Mouse (Mus musculus) hindbrain, embryonic 11.5 days (tissue): ENCODE measurements around the gene Grk6. TPM values are rescaled to one million over a fixed set of nuclear protein-coding genes. Genes with fewer than 3 reads are reported as not detected.

ENCODE experiments used
- ATAC-seq: fragments of 200-750 bp; cut with Nextera tagmentation; 2 replicates; pipeline ENCODE4 v1.8.0; 2017; ENCODE audit warnings: mild to moderate bottlenecking, moderate TSS enrichment, moderate library complexity; ENCODE audit not compliant: low FRiP score
- DNase-seq: peaks from one replicate; pipeline ENCODE4 v3.0.0-alpha.2; 2015; ENCODE audit warnings: low spot score
- H3K27ac ChIP-seq: fragments of 300-500 bp; sonication (generic); 2 replicates; pipeline ENCODE4 v1.5.1; 2014; ENCODE audit warnings: mild to moderate bottlenecking, low read depth, low read length
- H3K27me3 ChIP-seq: fragments of 300-500 bp; sonication (generic); 2 replicates; pipeline ENCODE4 v1.6.1; 2014; ENCODE audit warnings: mild to moderate bottlenecking, low read length, moderate library complexity, mixed read lengths; ENCODE audit not compliant: control insufficient read depth, insufficient read depth
- H3K36me3 ChIP-seq: fragments of 300-500 bp; sonication (generic); 2 replicates; pipeline ENCODE4 v1.6.1; 2014; ENCODE audit warnings: mild to moderate bottlenecking, low read length, moderate library complexity, mixed read lengths; ENCODE audit not compliant: control insufficient read depth, insufficient read depth
- H3K4me1 ChIP-seq: fragments of 300-500 bp; sonication (generic); replicated peaks from 2 replicates; pipeline ENCODE4 v1.6.1; 2014; ENCODE audit warnings: low read length, mixed read lengths; ENCODE audit not compliant: control insufficient read depth, insufficient read depth
- H3K4me2 ChIP-seq: fragments of 300-500 bp; sonication (generic); replicated peaks from 2 replicates; pipeline ENCODE4 v1.6.1; 2014; ENCODE audit warnings: mild to moderate bottlenecking, low read depth, low read length
- H3K4me3 ChIP-seq: fragments of 300-500 bp; sonication (generic); 2 replicates; pipeline ENCODE4 v1.5.1; 2014; ENCODE audit warnings: low read depth, low read length
- H3K9ac ChIP-seq: fragments of 300-500 bp; sonication (generic); 2 replicates; pipeline ENCODE4 v1.6.1; 2014; ENCODE audit warnings: low read depth, low read length
- H3K9me3 ChIP-seq: fragments of 300-500 bp; sonication (generic); 2 replicates; pipeline ENCODE4 v1.6.1; 2016; ENCODE audit warnings: low read length; ENCODE audit not compliant: control insufficient read depth
- WGBS: fragments of 180-500 bp; shearing (Covaris S2); extraction: QIAGEN DNeasy Blood & Tissue Kit; methylation state at CpG from one replicate; pipeline ENCODE4 v1.1.7; 2014; 5-methylcytosine and 5-hydroxymethylcytosine counted together
- polyA plus RNA-seq: library from polyadenylated mRNA; unstranded; fragments of >200 nt; fragmentation: Nextera tagmentation; extraction: Ambion mirVana; gene quantifications from 2 replicates; pipeline ENCODE4 v1.2.1, GENCODE M21; 2014

The Grk6 gene
- polyA plus RNA-seq, 1 experiment from 2014 or later, result 37.6 TPM

GRCm38 (mm10) chr13:55494883-55495621 lies 50.2 kb downstream of the Grk6 start:
- Histone ChIP-seq H3K27ac (no peak overlapping the region), H3K27me3 (no peaks in the 10 kb centered on the region), H3K9ac (no peak overlapping the region), H3K36me3 (no peaks in the 10 kb centered on the region), H3K9me3 (no peaks in the 10 kb centered on the region), H3K4me3 (no peak overlapping the region), H3K4me2 (no peak overlapping the region), H3K4me1 (peaks cover 9% of the 10 kb centered on the region; the same call in 1 of the 2 replicates)
- no peak for ATAC-seq
- 28% methylated on average over 18 of the region's 18 CpGs for WGBS
- DNase-seq, result no peak

DNA sequence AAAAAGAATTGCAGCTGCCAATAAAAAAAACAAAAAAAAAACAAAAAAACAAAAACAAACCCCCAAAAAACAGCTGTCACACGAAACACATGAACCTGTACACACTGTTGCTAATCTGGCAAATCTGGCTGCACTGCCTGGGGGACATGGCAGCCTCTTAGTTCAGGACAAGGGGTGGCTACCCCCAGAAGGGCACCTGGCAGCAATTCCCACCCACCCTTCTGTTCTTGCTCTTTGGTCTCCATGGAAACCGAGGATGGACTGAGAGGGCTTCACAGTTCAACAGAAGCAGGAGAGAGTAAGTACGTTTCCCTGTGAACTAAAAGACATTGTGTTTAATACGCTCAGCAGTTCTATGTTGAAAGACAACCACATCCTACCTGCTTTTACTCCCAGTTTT lies 50.8 kb downstream of the Grk6 start:
- no peak overlapping the region for H3K9ac ChIP-seq
- no peak for ATAC-seq
- WGBS, result 24% methylated on average over 4 of the region's 4 CpGs
- no peak for DNase-seq
- no peaks in the 10 kb centered on the region for H3K36me3 ChIP-seq
- no peak overlapping the region for H3K4me3 ChIP-seq
- H3K27ac ChIP-seq, result no peak overlapping the region
- H3K27me3 ChIP-seq, result no peaks in the 10 kb centered on the region
- H3K9me3 ChIP-seq, result no peaks in the 10 kb centered on the region
- no peak overlapping the region for H3K4me2 ChIP-seq
- peaks cover 9% of the 10 kb centered on the region; the same call in 1 of the 2 replicates for H3K4me1 ChIP-seq

- 83% methylated on average over 6 of the region's 6 CpGs for WGBS
- no peaks in the 10 kb centered on the region for H3K9me3 ChIP-seq
- no peaks in the 10 kb centered on the region for H3K27me3 ChIP-seq
- no peak overlapping the region for H3K9ac ChIP-seq
- H3K4me1 ChIP-seq, result peaks cover 9% of the 10 kb centered on the region; the same call in 1 of the 2 replicates
- ATAC-seq (no peak), DNase-seq (no peak)
- no peak overlapping the region for H3K4me3 ChIP-seq
- H3K4me2 ChIP-seq, result no peak overlapping the region
- no peak overlapping the region for H3K27ac ChIP-seq
- no peaks in the 10 kb centered on the region for H3K36me3 ChIP-seq
Measured at GRCm38 (mm10) chr13:55496661-55497060, 51.8 kb downstream of the Grk6 start.

DNA sequence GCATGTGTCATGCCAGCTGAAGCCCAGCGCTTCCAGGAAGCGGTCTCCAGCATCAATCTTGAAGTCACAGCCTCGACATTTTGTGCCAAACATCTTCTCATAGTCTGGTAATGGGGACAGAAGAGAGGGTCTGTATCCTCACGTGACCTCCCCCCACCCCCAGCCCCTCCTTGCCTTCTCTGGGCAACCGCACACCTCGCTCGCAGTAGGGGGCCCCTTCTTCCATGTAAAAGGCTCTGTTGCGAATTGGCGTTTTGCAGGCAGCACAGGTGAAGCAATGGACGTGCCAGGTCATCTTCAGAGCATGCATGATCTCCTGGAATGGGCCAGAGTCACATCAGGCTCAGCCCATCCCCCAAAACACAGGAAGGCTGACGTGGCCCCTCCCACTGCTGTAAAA lies 54.0 kb downstream of the Grk6 start:
- no peak for DNase-seq
- no peak overlapping the region for H3K9ac ChIP-seq
- H3K27me3 ChIP-seq, result no peaks in the 10 kb centered on the region
- 55% methylated on average over 11 of the region's 11 CpGs for WGBS
- H3K36me3 ChIP-seq, result 0 out of 2 replicates have a peak, but pooled peaks cover 5% of the 10 kb centered on the region
- H3K4me2 ChIP-seq, result no peak overlapping the region
- H3K27ac ChIP-seq, result no peak overlapping the region
- H3K9me3 ChIP-seq, result no peaks in the 10 kb centered on the region
- no peak for ATAC-seq
- H3K4me3 ChIP-seq, result no peak overlapping the region
- H3K4me1 ChIP-seq, result peaks cover 9% of the 10 kb centered on the region; the same call in 1 of the 2 replicates

GRCm38 (mm10) chr13:55500575-55500974 lies 55.7 kb downstream of the Grk6 start:
- Histone ChIP-seq H3K4me1 (peaks cover 8% of the 10 kb centered on the region; the same call in 1 of the 2 replicates), H3K36me3 (peaks cover 7% of the 10 kb centered on the region; the same call in 1 of the 2 replicates), H3K27ac (no peak overlapping the region), H3K9me3 (no peaks in the 10 kb centered on the region), H3K9ac (no peak overlapping the region), H3K4me2 (no peak overlapping the region), H3K27me3 (no peaks in the 10 kb centered on the region), H3K4me3 (no peak overlapping the region)
- WGBS, result 83% methylated on average over 10 of the region's 10 CpGs
- DNase-seq (no peak), ATAC-seq (no peak)

DNA sequence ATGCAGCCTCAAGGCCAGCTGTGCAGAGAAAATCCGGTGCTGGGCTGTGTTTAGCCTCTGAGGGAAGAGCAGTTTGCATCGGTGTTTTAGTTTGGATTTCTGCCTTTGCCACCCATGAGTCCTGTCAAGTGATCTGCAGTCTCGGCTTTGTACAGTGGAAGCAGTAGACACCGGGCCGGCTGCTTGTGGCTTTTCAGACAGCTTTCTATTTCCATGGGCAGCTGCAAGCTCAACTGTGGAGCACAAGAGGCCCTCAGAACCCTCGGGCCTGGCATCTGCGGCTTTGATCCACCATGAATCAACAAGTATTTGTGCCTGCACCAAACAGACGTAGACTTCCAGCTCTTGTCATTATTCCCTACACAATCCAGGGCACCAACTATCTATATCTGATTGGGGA lies 57.5 kb downstream of the Grk6 start:
- Histone ChIP-seq H3K27me3 (no peaks in the 10 kb centered on the region), H3K36me3 (peaks cover 11% of the 10 kb centered on the region), H3K9me3 (no peaks in the 10 kb centered on the region), H3K4me3 (no peak overlapping the region), H3K9ac (no peak overlapping the region), H3K4me2 (no peak overlapping the region), H3K27ac (no peak overlapping the region), H3K4me1 (0 out of 2 replicates have a peak, but pooled peaks cover 2% of the 10 kb centered on the region)
- WGBS, result 92% methylated on average over 8 of the region's 8 CpGs
- no peak for DNase-seq
- no peak for ATAC-seq

DNA sequence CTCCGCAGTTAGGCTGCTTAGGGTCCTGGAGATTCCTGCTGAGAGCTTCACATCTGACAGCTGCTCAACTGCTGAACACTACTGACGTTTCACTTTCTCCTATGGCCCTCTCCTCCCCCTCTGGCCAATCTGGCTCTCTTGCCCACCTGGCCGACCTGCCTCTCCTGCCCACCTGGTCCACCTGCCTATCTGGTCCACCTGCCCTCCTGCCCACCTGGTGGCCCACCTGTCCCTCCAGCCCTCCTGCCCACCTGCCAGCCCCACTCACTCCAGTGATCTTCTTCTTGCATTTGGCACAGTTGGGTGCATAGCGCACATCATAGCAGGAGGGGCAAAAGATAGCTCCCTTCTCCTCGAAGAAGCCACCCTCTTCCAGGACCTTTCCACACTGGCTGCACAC lies 59.5 kb downstream of the Grk6 start:
- Histone ChIP-seq H3K36me3 (peaks cover 13% of the 10 kb centered on the region), H3K9me3 (no peaks in the 10 kb centered on the region), H3K27ac (no peak overlapping the region), H3K27me3 (no peaks in the 10 kb centered on the region), H3K4me2 (no peak overlapping the region), H3K9ac (no peak overlapping the region), H3K4me3 (no peak overlapping the region), H3K4me1 (no peaks in the 10 kb centered on the region)
- DNase-seq, result no peak
- no peak for ATAC-seq
- WGBS, result 85% methylated on average over 5 of the region's 5 CpGs

DNA sequence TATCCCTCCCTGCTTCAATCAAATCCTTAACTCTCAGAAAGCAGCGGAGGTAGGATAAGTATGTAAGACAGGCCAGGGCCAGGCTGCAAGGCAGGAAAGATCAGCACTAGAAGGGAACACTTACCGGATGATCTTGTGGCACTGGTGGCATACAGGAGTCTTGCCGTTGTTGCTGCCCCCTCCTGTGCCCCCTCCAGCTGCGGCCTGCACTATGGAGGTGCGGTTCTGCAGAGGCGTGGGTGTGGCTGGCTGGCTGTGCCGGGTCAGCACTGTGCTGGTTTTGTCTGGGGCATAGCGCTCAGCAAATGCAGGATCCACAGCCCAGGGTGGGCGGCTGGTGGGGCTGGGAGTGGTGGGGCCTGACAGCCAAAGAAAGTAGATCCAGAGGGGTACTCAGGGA lies 60.9 kb downstream of the Grk6 start:
- 91% methylated on average over 9 of the region's 9 CpGs for WGBS
- ATAC-seq (no peak), DNase-seq (no peak)
- Histone ChIP-seq H3K27me3 (no peaks in the 10 kb centered on the region), H3K4me2 (no peak overlapping the region), H3K27ac (no peak overlapping the region), H3K36me3 (peaks cover 13% of the 10 kb centered on the region), H3K9ac (no peak overlapping the region), H3K4me1 (no peaks in the 10 kb centered on the region; the same call in 1 of the 2 replicates), H3K4me3 (no peak overlapping the region), H3K9me3 (no peaks in the 10 kb centered on the region)

GRCm38 (mm10) chr13:55506697-55507096 lies 61.8 kb downstream of the Grk6 start:
- ATAC-seq, result no peak
- Histone ChIP-seq H3K27ac (no peak overlapping the region), H3K4me1 (peaks cover 8% of the 10 kb centered on the region), H3K9ac (no peak overlapping the region), H3K4me3 (no peak overlapping the region), H3K9me3 (no peaks in the 10 kb centered on the region), H3K36me3 (peaks cover 13% of the 10 kb centered on the region), H3K27me3 (no peaks in the 10 kb centered on the region), H3K4me2 (no peak overlapping the region)
- 97% methylated on average over 10 of the region's 10 CpGs for WGBS
- no peak for DNase-seq
